Mouse (Mus musculus) lung, postnatal 0 days (tissue): Measurements from ENCODE around the gene Baiap2l1. TPM values are rescaled to one million over a fixed set of nuclear protein-coding genes. Genes with fewer than 3 reads are reported as not detected.

Experiments used
- ATAC-seq: fragments of 200-750 bp; cut with Nextera tagmentation; 2 replicates; pipeline ENCODE4 v1.8.0; 2017; ENCODE audit warnings: moderate library complexity
- DNase-seq: peaks from one replicate; pipeline ENCODE4 v3.0.0-alpha.2; 2016; ENCODE audit warnings: low spot score
- H3K27ac ChIP-seq: fragments of 300-500 bp; sonication (generic); 2 replicates; pipeline ENCODE4 v1.5.1; 2014; ENCODE audit warnings: antibody characterized with exemption, mild to moderate bottlenecking, low read length, mixed read lengths
- H3K27me3 ChIP-seq: fragments of 300-500 bp; sonication (generic); replicated peaks from 2 replicates; pipeline ENCODE4 v1.6.1; 2014; ENCODE audit warnings: low read length, mixed read lengths; ENCODE audit not compliant: insufficient read depth
- H3K36me3 ChIP-seq: fragments of 300-500 bp; sonication (generic); 2 replicates; pipeline ENCODE4 v1.6.1; 2014; ENCODE audit warnings: low read length, mixed read lengths; ENCODE audit not compliant: insufficient read depth
- H3K4me1 ChIP-seq: fragments of 300-500 bp; sonication (generic); 2 replicates; pipeline ENCODE4 v1.6.1; 2014; ENCODE audit warnings: antibody characterized with exemption, low read depth, low read length, mixed read lengths; ENCODE audit not compliant: insufficient read depth
- H3K4me2 ChIP-seq: fragments of 300-500 bp; sonication (generic); replicated peaks from 2 replicates; pipeline ENCODE4 v1.6.1; 2014; ENCODE audit warnings: low read depth, mild to moderate bottlenecking, low read length, moderate library complexity, mixed read lengths
- H3K4me3 ChIP-seq: fragments of 300-500 bp; sonication (generic); 2 replicates; pipeline ENCODE4 v1.5.1; 2014; ENCODE audit warnings: low read depth, low read length
- H3K9ac ChIP-seq: fragments of 300-500 bp; sonication (generic); replicated peaks from 2 replicates; pipeline ENCODE4 v1.6.1; 2014; ENCODE audit warnings: low read depth, mild to moderate bottlenecking
- H3K9me3 ChIP-seq: fragments of 300-500 bp; sonication (generic); 2 replicates; pipeline ENCODE4 v1.6.1; 2016; ENCODE audit warnings: low read length, mixed read lengths
- CTCF ChIP-seq: IDR thresholded peaks from 2 replicates; pipeline ENCODE4 v1.5.1; 2016; ENCODE audit warnings: antibody characterized with exemption, mild to moderate bottlenecking
- EP300 ChIP-seq: IDR thresholded peaks from 2 replicates; pipeline ENCODE4 v1.6.1; 2016; ENCODE audit warnings: antibody characterized with exemption, mild to moderate bottlenecking, control low read depth
- WGBS: fragments of 180-500 bp; shearing (Covaris S2); extraction: QIAGEN DNeasy Blood & Tissue Kit; methylation state at CpG from one replicate; pipeline ENCODE4 v1.1.7; 2014; 5-methylcytosine and 5-hydroxymethylcytosine counted together
- polyA plus RNA-seq: library from polyadenylated mRNA; unstranded; fragments of >200 nt; fragmentation: Nextera tagmentation; extraction: Ambion mirVana; gene quantifications from 2 replicates; pipeline ENCODE4 v1.2.1, GENCODE M21; 2015

The Baiap2l1 gene
- polyA plus RNA-seq, 1 experiment from 2014 or later: 18.3 TPM

- no peak for DNase-seq
- ATAC-seq: no peak
- 62% methylated on average over 9 of the region's 9 CpGs for WGBS
- Histone ChIP-seq H3K4me2 (no peak overlapping the region), H3K9me3 (no peaks in the 10 kb centered on the region), H3K4me1 (peaks cover 3% of the 10 kb centered on the region; the same call in 1 of the 2 replicates), H3K27me3 (no peaks in the 10 kb centered on the region), H3K36me3 (no peaks in the 10 kb centered on the region), H3K4me3 (no peak overlapping the region), H3K9ac (no peak overlapping the region), H3K27ac (no peak overlapping the region)
- TF ChIP-seq CTCF (no peak), EP300 (no peak)
These were observed 71.2 kb downstream of the Baiap2l1 start for GRCm38 (mm10) chr5:144286591-144287266.

- Histone ChIP-seq H3K4me3 (no peak overlapping the region), H3K4me1 (no peaks in the 10 kb centered on the region; the same call in 1 of the 2 replicates), H3K9me3 (no peaks in the 10 kb centered on the region), H3K4me2 (no peak overlapping the region), H3K27ac (no peak overlapping the region), H3K9ac (no peak overlapping the region), H3K27me3 (no peaks in the 10 kb centered on the region), H3K36me3 (no peaks in the 10 kb centered on the region)
- no peak for TF ChIP-seq EP300
- TF ChIP-seq CTCF: no peak
- ATAC-seq: no peak
- DNase-seq: no peak
- WGBS: 73% methylated on average over 5 of the region's 5 CpGs
These were observed 73.3 kb downstream of the Baiap2l1 start for GRCm38 (mm10) chr5:144284599-144284998.

- no peaks in the 10 kb centered on the region for H3K36me3 ChIP-seq
- H3K9me3 ChIP-seq: no peaks in the 10 kb centered on the region
- no peak overlapping the region for H3K9ac ChIP-seq
- H3K4me3 ChIP-seq: no peak overlapping the region
- peak; percentile 61 for DNase-seq
- no peaks in the 10 kb centered on the region for H3K4me1 ChIP-seq
- H3K27me3 ChIP-seq: no peaks in the 10 kb centered on the region
- TF ChIP-seq EP300 (no peak), CTCF (no peak)
- H3K27ac ChIP-seq: no peak overlapping the region
- no peak overlapping the region for H3K4me2 ChIP-seq
- ATAC-seq: peak; percentile 37
- WGBS: 42% methylated on average over 8 of the region's 8 CpGs
These were observed 74.3 kb downstream of the Baiap2l1 start for GRCm38 (mm10) chr5:144283551-144284031.

- no peaks in the 10 kb centered on the region for H3K36me3 ChIP-seq
- no peak for DNase-seq
- H3K27ac ChIP-seq: no peak overlapping the region
- H3K27me3 ChIP-seq: no peaks in the 10 kb centered on the region
- no peak for ATAC-seq
- no peak overlapping the region for H3K4me3 ChIP-seq
- no peak overlapping the region for H3K9ac ChIP-seq
- no peaks in the 10 kb centered on the region for H3K4me1 ChIP-seq
- WGBS: 70% methylated on average over 11 of the region's 11 CpGs
- H3K4me2 ChIP-seq: no peak overlapping the region
- H3K9me3 ChIP-seq: no peaks in the 10 kb centered on the region
- no peak for TF ChIP-seq CTCF
- no peak for TF ChIP-seq EP300
These were observed 75.2 kb downstream of the Baiap2l1 start for GRCm38 (mm10) chr5:144282470-144283260.

GRCm38 (mm10) chr5:144279926-144280325 lies 78.0 kb downstream of the Baiap2l1 start:
- DNase-seq (no peak), ATAC-seq (no peak)
- Histone ChIP-seq H3K27me3 (no peaks in the 10 kb centered on the region), H3K9ac (no peak overlapping the region), H3K9me3 (no peaks in the 10 kb centered on the region), H3K36me3 (peaks cover 5% of the 10 kb centered on the region; the same call in 1 of the 2 replicates), H3K4me2 (no peak overlapping the region), H3K4me1 (no peaks in the 10 kb centered on the region), H3K4me3 (no peak overlapping the region), H3K27ac (no peak overlapping the region)
- WGBS: 96% methylated on average over 13 of the region's 13 CpGs
- no peak for TF ChIP-seq EP300
- TF ChIP-seq CTCF: no peak

GRCm38 (mm10) chr5:144279081-144279541 lies 78.8 kb downstream of the Baiap2l1 start:
- H3K9me3 ChIP-seq: no peaks in the 10 kb centered on the region
- H3K4me2 ChIP-seq: no peak overlapping the region
- no peak overlapping the region for H3K9ac ChIP-seq
- H3K4me1 ChIP-seq: no peaks in the 10 kb centered on the region
- ATAC-seq (peak; percentile 56), DNase-seq (peak; percentile 60)
- no peaks in the 10 kb centered on the region for H3K27me3 ChIP-seq
- TF ChIP-seq EP300: no peak
- TF ChIP-seq CTCF: peak; percentile 23; the same call in 1 of the 2 replicates
- H3K4me3 ChIP-seq: no peak overlapping the region
- H3K36me3 ChIP-seq: peaks cover 5% of the 10 kb centered on the region; the same call in 1 of the 2 replicates
- 59% methylated on average over 9 of the region's 9 CpGs for WGBS
- H3K27ac ChIP-seq: no peak overlapping the region
